Mouse (Mus musculus) kidney, adult 2 months (tissue): ENCODE measurements around the gene Hoxb4.

ENCODE experiments used
- CTCF ChIP-seq: fragments of 200-500 bp; conservative IDR thresholded peaks from 2 replicates; pipeline ENCODE4 v1.5.1; 2011; ENCODE audit warnings: low read depth, mild to moderate bottlenecking, control low read depth, low read length, moderate library complexity, mixed read lengths; ENCODE audit not compliant: insufficient read depth, insufficient read length
- POLR2A ChIP-seq: fragments of 200-500 bp; IDR thresholded peaks from one replicate; pipeline ENCODE4 v1.6.1; 2011; ENCODE audit warnings: low read depth, low read length, control low read depth

- TF ChIP-seq CTCF, result no peak
- no peak for TF ChIP-seq POLR2A
Observed at GRCm38 (mm10) chr11:96301064-96301431, 17.0 kb upstream of the Hoxb4 start.
